Mouse (Mus musculus): Measurements from ENCODE around the gene Camsap2. TPM values are rescaled to one million over a fixed set of nuclear protein-coding genes. Genes with fewer than 3 reads are reported as not detected.

Camsap2 gene
- 100 to 1,000 TPM; 123 to 147 (median 134) TPM for total RNA-seq (2022)

- DNase-seq (ENCODE audit: low spot score in 2 of 2): peak; percentile 91 to 96
Observed at GRCm38 (mm10) chr1:136345454-136346372, at the start of gene Camsap2. TSS of gene Camsap2 (minus strand) at chr1:136346104.

DNA sequence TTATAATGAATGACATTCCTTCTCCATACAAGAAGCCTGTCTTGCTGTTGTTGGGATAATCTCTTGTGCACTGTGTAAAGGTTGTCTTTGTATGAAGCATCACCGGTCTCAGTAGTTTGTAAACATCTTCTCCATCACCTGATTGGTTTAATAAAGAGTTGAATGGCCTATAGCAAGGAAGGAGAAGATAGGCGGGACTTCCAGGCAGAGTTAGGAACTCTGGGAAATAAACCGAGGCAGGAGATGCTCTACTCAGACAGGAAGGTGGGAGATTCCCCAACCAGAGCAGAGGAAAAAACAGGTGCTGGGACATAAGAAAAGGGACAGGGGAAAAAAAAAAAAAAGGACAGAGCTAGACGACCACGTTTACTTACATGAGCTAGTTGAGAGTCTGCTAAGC lies 49.2 kb upstream of the Camsap2 start:
- DNase-seq (ENCODE audit: low spot score in 2 of 2): no peak

GRCm38 (mm10) chr1:136394506-136394905 lies 48.6 kb upstream of the Camsap2 start:
- no peak for DNase-seq (ENCODE audit: low spot score in 2 of 2)

- DNase-seq (ENCODE audit: low spot score in 2 of 2): no peak
Observed at GRCm38 (mm10) chr1:136386914-136387313, 41.0 kb upstream of the Camsap2 start.

- no peak for DNase-seq (ENCODE audit: low spot score in 2 of 2)
Observed at GRCm38 (mm10) chr1:136381583-136381982, 35.7 kb upstream of the Camsap2 start.

- no peak for DNase-seq (ENCODE audit: low spot score in 2 of 2)
Observed at GRCm38 (mm10) chr1:136381169-136381568, 35.3 kb upstream of the Camsap2 start.

DNA sequence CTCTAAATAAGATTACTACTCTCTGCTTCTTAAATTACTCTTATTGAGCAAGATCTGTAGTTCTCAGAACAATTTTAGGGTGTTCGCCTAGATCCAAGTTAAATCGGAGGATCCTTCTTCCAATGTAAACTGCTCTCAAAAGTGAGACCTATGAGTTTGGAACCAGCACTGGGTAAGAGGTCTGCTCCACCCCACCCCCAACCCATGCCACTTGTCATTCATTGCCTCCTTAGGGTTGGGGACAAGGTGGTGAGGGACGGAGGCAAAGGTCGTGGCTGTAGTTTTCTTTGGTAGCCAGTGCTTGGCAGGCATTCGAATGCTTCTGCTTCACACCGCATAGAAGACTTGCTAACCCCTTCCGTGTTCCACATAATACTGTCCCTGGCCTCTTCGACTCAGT lies 34.7 kb upstream of the Camsap2 start:
- no peak for DNase-seq (ENCODE audit: low spot score in 2 of 2)

DNA sequence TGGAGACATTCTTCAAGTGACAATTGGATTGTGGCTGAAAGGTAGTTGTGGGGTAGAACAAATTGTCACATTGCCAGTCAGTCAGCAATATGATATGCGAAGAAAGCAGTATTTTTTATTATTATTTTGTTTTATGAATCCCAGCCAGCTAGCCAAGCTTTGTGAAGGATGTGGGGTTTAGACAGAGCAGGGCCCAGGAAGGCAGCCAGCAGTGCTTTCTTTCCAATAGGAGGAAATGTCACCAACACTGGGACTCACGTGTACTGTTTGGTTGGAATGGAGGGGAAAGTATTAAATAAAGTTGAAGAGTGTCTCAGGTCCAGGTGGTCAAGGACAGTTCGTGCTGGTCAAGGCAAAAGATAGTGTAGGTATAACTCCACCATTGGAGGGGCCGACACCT lies 34.3 kb upstream of the Camsap2 start:
- no peak for DNase-seq (ENCODE audit: low spot score in 2 of 2)

- DNase-seq (ENCODE audit: low spot score in 2 of 2): no peak
Observed at GRCm38 (mm10) chr1:136379261-136379660, 33.4 kb upstream of the Camsap2 start.

- no peak for DNase-seq (ENCODE audit: low spot score in 2 of 2)
Observed at GRCm38 (mm10) chr1:136365986-136366385, 20.1 kb upstream of the Camsap2 start.

DNA sequence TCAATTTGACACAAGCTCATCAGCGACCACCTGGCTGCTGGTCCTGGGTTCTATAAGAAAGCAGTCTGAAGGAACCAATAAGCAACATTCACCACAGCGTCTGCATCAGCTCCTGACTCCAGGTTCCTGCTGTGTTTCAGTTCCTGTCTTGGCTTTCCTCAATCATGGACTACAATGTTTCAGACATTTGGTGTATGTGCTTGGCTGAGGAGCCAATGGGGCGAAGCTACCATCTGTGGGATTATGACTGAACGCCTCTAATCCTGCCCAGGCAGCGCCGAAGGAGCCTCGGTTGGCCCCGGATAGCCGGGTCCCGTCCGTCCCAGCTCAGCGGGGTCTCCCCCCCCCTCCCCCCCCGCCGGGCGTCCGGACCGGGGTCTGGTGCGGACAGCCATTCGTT lies 18.8 kb upstream of the Camsap2 start:
- peak in 1 of 2 experiments; percentile 67 for DNase-seq (ENCODE audit: low spot score in 2 of 2)

DNA sequence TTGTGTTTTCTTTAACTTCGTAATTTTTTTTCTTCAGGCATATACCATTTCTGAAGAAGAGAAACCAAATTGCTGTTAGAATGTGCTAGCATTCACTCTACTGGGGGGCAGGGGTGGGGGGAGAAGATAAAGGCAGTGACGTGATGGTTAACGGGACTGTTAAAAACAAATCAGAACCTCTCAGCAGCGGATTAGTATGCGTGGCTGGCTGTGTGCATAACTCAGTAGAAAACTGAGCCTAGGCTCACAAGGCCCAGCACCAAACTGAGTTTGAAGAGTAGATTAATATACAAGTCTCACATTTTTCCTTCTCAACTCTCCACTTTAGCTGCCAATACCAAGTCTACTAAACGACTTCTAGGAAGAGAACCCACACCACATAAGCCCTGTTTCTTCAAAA lies 17.1 kb upstream of the Camsap2 start:
- DNase-seq (ENCODE audit: low spot score in 2 of 2): no peak

DNA sequence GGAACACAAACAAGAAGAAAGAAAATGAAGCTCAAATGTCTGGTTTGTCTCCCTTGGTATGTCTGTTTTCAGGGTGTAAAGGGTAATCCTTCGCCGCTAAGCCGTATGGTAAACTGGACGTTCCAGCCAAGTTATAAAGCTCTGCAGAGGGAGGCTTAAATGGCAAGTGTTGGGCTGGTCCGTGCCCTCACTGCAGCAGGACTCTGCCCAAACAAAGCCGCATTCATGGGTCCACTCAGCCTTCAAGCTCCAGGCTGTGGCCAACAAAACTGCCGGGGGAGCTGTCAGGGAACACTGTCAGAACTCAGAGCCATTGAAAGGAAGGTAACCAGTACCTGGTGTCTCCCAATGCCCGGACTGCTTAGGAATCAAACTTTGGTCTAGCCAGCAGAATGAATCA lies 16.7 kb upstream of the Camsap2 start:
- DNase-seq (ENCODE audit: low spot score in 2 of 2): peak; percentile 40 to 48

- no peak for DNase-seq (ENCODE audit: low spot score in 2 of 2)
Observed at GRCm38 (mm10) chr1:136361373-136361772, 15.5 kb upstream of the Camsap2 start.

GRCm38 (mm10) chr1:136360909-136361308 lies 15.0 kb upstream of the Camsap2 start:
- no peak for DNase-seq (ENCODE audit: low spot score in 2 of 2)

GRCm38 (mm10) chr1:136358841-136359360 lies 13.0 kb upstream of the Camsap2 start:
- DNase-seq (ENCODE audit: low spot score in 2 of 2): no peak

GRCm38 (mm10) chr1:136355651-136356050 lies 9.7 kb upstream of the Camsap2 start:
- DNase-seq (ENCODE audit: low spot score in 2 of 2): no peak

- DNase-seq (ENCODE audit: low spot score in 2 of 2): no peak
Observed at GRCm38 (mm10) chr1:136350699-136351200, 4.8 kb upstream of the Camsap2 start.

- no peak for DNase-seq (ENCODE audit: low spot score in 2 of 2)
Observed at GRCm38 (mm10) chr1:136348137-136348536, 2.2 kb upstream of the Camsap2 start.

- no peak for DNase-seq (ENCODE audit: low spot score in 2 of 2)
Observed at GRCm38 (mm10) chr1:136347140-136347539, 1.2 kb upstream of the Camsap2 start.

- DNase-seq (ENCODE audit: low spot score in 2 of 2): no peak
Observed at GRCm38 (mm10) chr1:136346373-136347035, 600 bp upstream of the Camsap2 start.
